Mouse (Mus musculus) kidney, adult 2 months (tissue): ENCODE measurements around the gene Wbp2.

ENCODE experiments used
- CTCF ChIP-seq: fragments of 200-500 bp; conservative IDR thresholded peaks from 2 replicates; pipeline ENCODE4 v1.5.1; 2011; ENCODE audit warnings: low read depth, mild to moderate bottlenecking, control low read depth, low read length, moderate library complexity, mixed read lengths; ENCODE audit not compliant: insufficient read depth, insufficient read length
- POLR2A ChIP-seq: fragments of 200-500 bp; IDR thresholded peaks from one replicate; pipeline ENCODE4 v1.6.1; 2011; ENCODE audit warnings: low read depth, low read length, control low read depth

GRCm38 (mm10) chr11:116041833-116042232 is 45.0 kb downstream of the Wbp2 start:
- no peak for TF ChIP-seq CTCF
- TF ChIP-seq POLR2A, result no peak
